Mouse (Mus musculus): ENCODE measurements around the gene Lrrc3b.

- no peak for TF ChIP-seq POLR2A (IDR thresholded peaks at IDR 0.05; ENCODE audit: borderline replicate concordance, extremely low read depth, low read depth, low read length)
- TF ChIP-seq CTCF (IDR thresholded peaks at IDR 0.05; ENCODE audit: insufficient read depth, low read length), result no peak
Measured at GRCm38 (mm10) chr14:15322441-15323123, 116.2 kb downstream of the Lrrc3b start.

Measured in lung, adult 2 months (tissue).